Mouse (Mus musculus) ES-E14 (cell line): ENCODE data around the gene Fkbp6. TPM values are rescaled to one million over a fixed set of nuclear protein-coding genes. Genes with fewer than 3 reads are reported as not detected.

Experiments
- DNase-seq: peaks from one replicate; pipeline ENCODE4 v3.0.0-alpha.2; 2013; ENCODE audit warnings: low read depth, low spot score
- H3K27ac ChIP-seq: 2 replicates; pipeline ENCODE4 v1.5.1; 2012; ENCODE audit warnings: low read depth, mild to moderate bottlenecking, low read length, moderate library complexity, mixed read lengths; ENCODE audit not compliant: poor library complexity, insufficient read depth, severe bottlenecking
- H3K36me3 ChIP-seq: 2 replicates; pipeline ENCODE4 v1.6.1; 2012; ENCODE audit warnings: mild to moderate bottlenecking, low read length, moderate library complexity, mixed read lengths; ENCODE audit not compliant: control insufficient read depth, poor library complexity, insufficient read depth, severe bottlenecking
- H3K4me1 ChIP-seq, 2 experiments: fragments of 150-350 bp in 1 of 2; sonication (generic) in 1 of 2; 2 replicates each; pipeline ENCODE4 v1.6.1; 2012; ENCODE audit warnings: low read length in 2 of 2, mild to moderate bottlenecking in 1 of 2, mixed read lengths in 1 of 2; ENCODE audit not compliant: control insufficient read depth in 2 of 2, insufficient read depth in 2 of 2, poor library complexity in 1 of 2
- H3K4me3 ChIP-seq, 2 experiments: fragments of 150-350 bp in 1 of 2; sonication (generic) in 1 of 2; 2 replicates each; pipeline ENCODE4 v1.5.1; 2012; ENCODE audit warnings: low read length in 2 of 2, low read depth in 1 of 2, mild to moderate bottlenecking in 1 of 2, mixed read lengths in 1 of 2; ENCODE audit not compliant: insufficient read depth in 1 of 2, poor library complexity in 1 of 2, severe bottlenecking in 1 of 2
- H3K9ac ChIP-seq: 2 replicates; pipeline ENCODE4 v1.6.1; 2012; ENCODE audit warnings: low read depth, mild to moderate bottlenecking, low read length, mixed read lengths; ENCODE audit not compliant: poor library complexity, insufficient read depth, severe bottlenecking
- H3K9me3 ChIP-seq: fragments of 150-350 bp; sonication (generic); 2 replicates; pipeline ENCODE4 v1.6.1; 2012; ENCODE audit warnings: low read depth, mild to moderate bottlenecking, low read length; ENCODE audit not compliant: control insufficient read depth, insufficient read depth
- CHD2 ChIP-seq: IDR thresholded peaks from 2 replicates; pipeline ENCODE4 v1.6.1; 2014; ENCODE audit warnings: mild to moderate bottlenecking, low read depth, low read length, inconsistent platforms
- HCFC1 ChIP-seq: IDR thresholded peaks from 2 replicates; pipeline ENCODE4 v1.6.1; 2012; ENCODE audit warnings: low read length, inconsistent platforms, borderline replicate concordance; ENCODE audit not compliant: insufficient read depth
- MAFK ChIP-seq: IDR thresholded peaks from 2 replicates; pipeline ENCODE4 v1.6.1; 2014; ENCODE audit warnings: mild to moderate bottlenecking, low read depth, low read length, inconsistent platforms; ENCODE audit not compliant: insufficient read depth
- ZC3H11A ChIP-seq: IDR thresholded peaks from 2 replicates; pipeline ENCODE4 v1.6.1; 2012; ENCODE audit warnings: low read depth, mild to moderate bottlenecking, inconsistent platforms, low read length, borderline replicate concordance
- ZNF384 ChIP-seq: IDR thresholded peaks from 2 replicates; pipeline ENCODE4 v1.6.1; 2012; ENCODE audit warnings: low read depth, low read length, inconsistent platforms
- in situ Hi-C, 2 experiments: fragments of 600-800 bp; cut with MboI; formaldehyde crosslinking; loops; one replicate each; pipeline ENCODE4 v1.15.1; 2025; ENCODE audit warnings: low sequenced_read_pairs in 2 of 2, inconsistent platforms in 1 of 2; ENCODE audit not compliant: unreplicated experiment in 2 of 2
- total RNA-seq: library from RNA; depleted of rRNA; stranded (reverse); fragments of 300-350 nt; gene quantifications from 2 replicates; pipeline ENCODE4 v1.2.3, GENCODE M21; 2012

Fkbp6 gene
- total RNA-seq, 1 experiment = 20.1 TPM

DNA sequence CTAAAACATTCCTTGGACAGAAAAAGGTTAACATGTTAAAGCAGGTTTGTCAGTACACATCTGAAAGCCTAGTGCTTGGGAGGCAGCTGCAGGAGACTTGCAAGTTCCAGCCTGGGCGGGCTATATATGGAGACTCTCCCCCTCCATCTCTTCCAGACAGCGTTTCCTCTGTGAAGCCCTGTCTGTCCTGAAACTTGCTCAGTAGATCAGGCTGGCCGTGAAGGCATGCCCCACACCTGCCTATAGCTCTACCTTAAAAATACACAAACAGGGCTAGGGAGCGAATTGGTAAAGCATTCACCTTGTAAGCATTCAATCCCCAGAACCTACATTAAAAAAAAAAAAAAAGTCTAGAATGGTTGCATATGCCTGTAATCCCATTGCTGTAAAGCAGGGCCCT is 20.4 kb downstream of the Fkbp6 start:
- H3K4me1 ChIP-seq = no peaks in the 10 kb centered on the region
- no peaks in the 10 kb centered on the region for H3K36me3 ChIP-seq
- no peak for TF ChIP-seq HCFC1
- TF ChIP-seq ZC3H11A = no peak
- TF ChIP-seq ZNF384 = no peak
- TF ChIP-seq CHD2 = no peak
- no peak for TF ChIP-seq MAFK
- no peak for DNase-seq
- in situ Hi-C loops = no loop called here
- H3K9ac ChIP-seq = no peak overlapping the region
- H3K27ac ChIP-seq = no peak overlapping the region
- H3K9me3 ChIP-seq = no peaks in the 10 kb centered on the region
- no peak overlapping the region for H3K4me3 ChIP-seq

DNA sequence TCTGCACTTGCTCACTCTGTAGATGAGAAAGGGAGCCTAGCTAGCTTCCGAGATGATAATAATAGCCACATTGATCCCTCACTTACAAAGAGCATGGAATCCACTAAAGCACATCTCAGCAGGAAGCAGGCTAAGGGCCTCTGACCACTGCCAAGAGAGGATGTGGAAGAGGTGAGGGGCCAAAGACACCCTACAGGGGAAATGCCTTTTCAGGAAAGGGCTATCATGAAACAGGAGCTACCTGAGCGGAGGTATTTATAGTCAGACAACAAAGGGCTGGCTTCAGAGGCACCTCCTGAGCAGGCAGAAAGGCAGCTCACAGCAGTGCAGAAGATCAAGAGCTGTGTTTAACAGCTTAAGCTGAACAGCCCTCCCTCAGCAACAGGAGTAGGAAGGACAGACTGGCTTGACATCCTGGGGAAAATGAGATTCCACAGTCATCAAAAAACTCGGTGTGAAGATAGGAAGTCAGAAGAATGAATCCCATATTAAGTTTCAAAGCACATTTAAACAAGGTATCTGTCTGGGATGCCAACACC is 23.7 kb downstream of the Fkbp6 start:
- no peak overlapping the region for H3K9ac ChIP-seq
- in situ Hi-C loops = no loop called here
- H3K4me1 ChIP-seq = no peaks in the 10 kb centered on the region
- no peak for DNase-seq
- no peaks in the 10 kb centered on the region for H3K9me3 ChIP-seq
- H3K27ac ChIP-seq = no peak overlapping the region
- no peak overlapping the region for H3K4me3 ChIP-seq
- TF ChIP-seq CHD2 = no peak
- TF ChIP-seq ZNF384 = no peak
- TF ChIP-seq MAFK = no peak
- no peak for TF ChIP-seq ZC3H11A
- no peak for TF ChIP-seq HCFC1
- no peaks in the 10 kb centered on the region for H3K36me3 ChIP-seq

DNA sequence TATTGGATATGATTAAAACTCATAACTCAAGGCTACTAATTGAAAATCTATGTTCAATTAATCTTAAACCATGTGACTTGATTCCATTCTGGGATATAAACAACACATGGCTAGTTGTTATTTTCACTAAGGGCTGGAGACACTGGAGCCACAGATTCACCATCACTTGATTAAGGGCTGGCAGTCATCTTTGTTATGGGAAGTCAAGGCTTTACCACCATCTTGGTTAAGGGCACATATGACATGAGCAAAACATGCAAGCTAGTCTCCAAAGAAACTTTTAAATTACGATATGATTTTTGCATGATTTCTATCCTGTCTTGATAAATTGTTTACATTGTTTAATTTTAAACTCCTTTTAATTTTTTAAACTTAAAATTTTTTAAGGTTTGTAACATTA is 27.6 kb downstream of the Fkbp6 start:
- H3K36me3 ChIP-seq = no peaks in the 10 kb centered on the region
- H3K9me3 ChIP-seq = no peaks in the 10 kb centered on the region
- H3K4me1 ChIP-seq = no peaks in the 10 kb centered on the region
- in situ Hi-C loops = no loop called here
- no peak for DNase-seq
- H3K4me3 ChIP-seq = no peak overlapping the region
- H3K9ac ChIP-seq = no peak overlapping the region
- TF ChIP-seq ZNF384 = no peak
- 0 out of 2 replicates have a peak, but pooled peaks have one; percentile 41 for TF ChIP-seq HCFC1
- no peak overlapping the region for H3K27ac ChIP-seq

DNA sequence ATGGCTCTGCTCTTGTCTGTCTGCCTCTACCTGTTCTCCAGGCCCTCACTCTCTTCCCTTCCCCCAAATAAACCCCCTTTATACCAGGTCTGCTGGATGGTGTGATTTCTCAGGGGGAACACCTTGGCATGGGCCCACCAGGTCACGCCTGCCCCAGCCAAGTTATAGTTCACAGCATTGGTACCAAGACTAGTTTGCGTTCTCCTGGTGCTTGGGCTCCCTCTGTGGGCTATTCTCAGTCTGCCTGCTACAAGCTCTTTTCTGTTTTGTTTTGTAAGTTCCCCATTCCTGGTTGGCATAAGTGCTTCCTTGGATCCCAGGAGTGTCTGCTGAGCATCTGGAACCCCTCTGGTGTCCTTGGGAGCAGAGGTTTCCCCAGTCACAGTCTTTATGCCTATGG is 30.0 kb downstream of the Fkbp6 start:
- TF ChIP-seq HCFC1 = no peak
- Histone ChIP-seq H3K4me3 (no peak overlapping the region), H3K4me1 (no peaks in the 10 kb centered on the region), H3K27ac (no peak overlapping the region), H3K36me3 (no peaks in the 10 kb centered on the region), H3K9me3 (no peaks in the 10 kb centered on the region), H3K9ac (no peak overlapping the region)
- no peak for DNase-seq
- in situ Hi-C loops = no loop called here

DNA sequence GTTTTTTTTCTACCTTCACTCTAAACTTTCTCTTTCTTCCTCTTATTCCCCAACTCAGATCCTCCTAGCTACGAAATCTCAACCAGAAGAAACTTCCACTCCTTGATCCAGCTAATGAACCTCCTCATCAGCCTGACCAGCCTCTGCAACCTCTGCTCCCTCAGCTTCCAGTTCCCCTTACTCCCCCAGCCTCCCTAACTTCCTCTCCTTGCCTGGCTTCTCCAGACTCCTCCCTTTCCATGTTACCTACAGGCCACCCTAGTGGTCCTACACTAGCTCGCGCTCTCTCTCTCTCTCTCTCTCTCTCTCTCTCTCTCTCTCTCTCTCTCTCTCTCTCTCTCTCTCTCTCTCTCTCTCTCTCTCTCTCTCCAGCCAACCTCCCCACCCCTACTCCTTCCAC is 33.7 kb downstream of the Fkbp6 start:
- DNase-seq = no peak
- Histone ChIP-seq H3K9ac (no peak overlapping the region), H3K36me3 (no peaks in the 10 kb centered on the region), H3K4me3 (no peak overlapping the region), H3K4me1 (no peaks in the 10 kb centered on the region), H3K9me3 (no peaks in the 10 kb centered on the region), H3K27ac (no peak overlapping the region)
- TF ChIP-seq MAFK (no peak), HCFC1 (no peak), CHD2 (no peak), ZC3H11A (no peak)
- in situ Hi-C loops = no loop called here
